ENCODE assay signal across 9 mouse cellular contexts in the genomic region with DNA sequence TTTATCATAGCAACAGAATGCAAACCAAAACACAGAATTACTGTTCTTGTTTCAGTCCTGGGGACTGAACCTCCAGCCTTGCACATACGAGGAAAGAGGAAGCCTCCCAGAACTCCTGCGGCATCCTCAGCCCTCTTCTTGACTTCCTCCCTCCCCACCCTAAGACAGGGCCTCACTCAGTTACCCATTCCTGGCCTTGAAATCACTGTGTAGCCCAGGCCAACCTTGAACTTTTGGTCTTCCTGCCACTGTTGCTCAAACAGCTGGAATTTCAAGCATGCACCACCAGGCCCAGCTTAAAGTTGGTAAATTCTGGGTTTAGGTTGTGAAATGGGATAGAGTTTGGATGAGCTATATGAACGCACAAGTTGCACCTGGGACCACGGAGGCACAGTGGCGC. TPM values are rescaled to one million over a fixed set of nuclear protein-coding genes. Genes with fewer than 3 reads are reported as not detected.
A peak's percentile ranks its signal among the peaks of the same experiment; 100 is the strongest.
DNase-seq lines count a peak whose midpoint lies in the region; ATAC-seq lines count a peak whose summit lies in the region.
"Had no signal": no experiment of that assay in that cellular context is flagged by ENCODE, and none has a peak within 500 bp of the region (broad histone marks: within the 10 kb centered on the region; RNA-seq: fewer than 3 reads in every experiment).

No protein-coding gene starts in this region.

- peak; percentile 35 for DNase-seq in adrenal gland, postnatal 14 days
- DNase-seq in adrenal gland, postnatal 10 days, result no peak
- DNase-seq in adrenal gland, postnatal 36 days, result peak; percentile 45 to 59
- no peak for DNase-seq in urinary bladder, adult 18-20 months (ENCODE audit: low spot score in 2 of 2)
- no peak for DNase-seq in frontal cortex, postnatal 10 days (ENCODE audit: low spot score in 2 of 2)
- DNase-seq: gastrocnemius, postnatal 10 days had no signal

- ATAC-seq in granulocyte monocyte progenitor cell, adult 5-6 weeks (replicated peaks; ENCODE audit: poor library complexity, severe bottlenecking), result peak; percentile 21; the same call in 1 of the 2 replicates
- ATAC-seq: forebrain, embryonic 15.5 days; intestine, embryonic 15.5 days had no signal

RNA-seq across cellular contexts. Expression of a gene that starts 10.2 kb away (rescaled TPM):
- total RNA-seq in adrenal gland, postnatal 14 days (2021), result 8.4 and 9.3 TPM in 2 replicates
- total RNA-seq in adrenal gland, postnatal 10 days (2021), result 1 to 10 TPM; 6.2 to 8.7 TPM
- total RNA-seq in adrenal gland, postnatal 36 days (2021), result 10 to 100 TPM in 1 of 2 experiments, 1 to 10 TPM in 1; 9.1 to 19.5 TPM
- total RNA-seq in granulocyte monocyte progenitor cell, adult 5-6 weeks (2014; fragmentation: Nextera tagmentation), result 23.3 and 24.6 TPM in 2 replicates
- 23.5 and 26.8 TPM in 2 replicates for total RNA-seq in granulocyte monocyte progenitor cell, adult 5-6 weeks (2017)

Comparison
In these comparisons a context has a peak if more than half of its experiments do, and no peak if none do; other contexts are left out.
1. DNase-seq: peak in adrenal gland, postnatal 14 days (single experiment) and adrenal gland, postnatal 36 days (2 of 2); none in adrenal gland, postnatal 10 days (single experiment), urinary bladder, adult 18-20 months (0 of 2) and frontal cortex, postnatal 10 days (0 of 2).